Mouse (Mus musculus): Measurements from ENCODE around the gene 4931409K22Rik.

- no peak for TF ChIP-seq POLR2A (IDR thresholded peaks at IDR 0.05; ENCODE audit: control insufficient read depth, extremely low read depth, insufficient read depth, low read length, poor library complexity)
- no peak for TF ChIP-seq CTCF (IDR thresholded peaks at IDR 0.05; ENCODE audit: borderline replicate concordance, control insufficient read depth, extremely low read depth, insufficient read depth, low read length, poor library complexity)
These were observed 29.7 kb downstream of the 4931409K22Rik start, which contains the start of gene Gbx1 for GRCm38 (mm10) chr5:24526889-24527230.
